Mouse (Mus musculus) bone marrow, adult 2 months (tissue): ENCODE measurements around the gene Larp1b. TPM values are rescaled to one million over a fixed set of nuclear protein-coding genes. Genes with fewer than 3 reads are reported as not detected.

Experiments
- H3K27ac ChIP-seq: fragments of 200-500 bp; 2 replicates; pipeline ENCODE4 v1.5.1; 2012; ENCODE audit warnings: low read depth, mild to moderate bottlenecking, control low read depth, inconsistent platforms, low read length; ENCODE audit not compliant: control insufficient read depth, poor library complexity, insufficient read depth
- H3K4me1 ChIP-seq: fragments of 200-500 bp; 2 replicates; pipeline ENCODE4 v1.6.1; 2011; ENCODE audit warnings: low read length; ENCODE audit not compliant: control insufficient read depth, insufficient read depth
- H3K4me3 ChIP-seq: fragments of 200-500 bp; replicated peaks from 2 replicates; pipeline ENCODE3; 2011; ENCODE audit warnings: mild to moderate bottlenecking, low read depth, low read length, control low read depth; ENCODE audit not compliant: control insufficient read depth
- CTCF ChIP-seq: fragments of 200-500 bp; IDR thresholded peaks from 2 replicates; pipeline ENCODE4 v1.5.1; 2011; ENCODE audit warnings: low read length, control low read depth; ENCODE audit not compliant: control insufficient read depth, insufficient read depth
- POLR2A ChIP-seq: fragments of 200-500 bp; IDR thresholded peaks from 2 replicates; pipeline ENCODE4 v1.6.1; 2011; ENCODE audit warnings: low read depth, mild to moderate bottlenecking, control low read depth, low read length, borderline replicate concordance; ENCODE audit not compliant: control insufficient read depth
- WGBS: fragments of 180-500 bp; shearing (Covaris S2); methylation state at CpG from one replicate; pipeline ENCODE4 v1.1.7; 2018; 5-methylcytosine and 5-hydroxymethylcytosine counted together
- polyA plus RNA-seq: library from polyadenylated mRNA; stranded (reverse); fragments of >200 nt; gene quantifications from 2 replicates; pipeline ENCODE4 v1.2.4, GENCODE M21; 2011; ENCODE audit warnings: low replicate concordance; ENCODE audit not compliant: missing spikeins, insufficient read depth, insufficient read length

Larp1b gene
- polyA plus RNA-seq, 1 experiment, result 28.6 TPM

- TF ChIP-seq CTCF (no peak), POLR2A (no peak)
- H3K4me3 ChIP-seq, result no peak overlapping the region
- H3K27ac ChIP-seq, result no peak overlapping the region
- no peaks in the 10 kb centered on the region; the same call in 1 of the 2 replicates for H3K4me1 ChIP-seq
These were observed 3.0 kb downstream of the Larp1b start for GRCm38 (mm10) chr3:40952606-40953005.

- H3K4me3 ChIP-seq, result no peak overlapping the region
- TF ChIP-seq CTCF (no peak), POLR2A (no peak)
- H3K27ac ChIP-seq, result no peak overlapping the region
- H3K4me1 ChIP-seq, result no peaks in the 10 kb centered on the region; the same call in 1 of the 2 replicates
- 46% methylated on average over 1 of the region's 1 CpGs for WGBS
These were observed 5.2 kb downstream of the Larp1b start for GRCm38 (mm10) chr3:40954792-40955191.

DNA sequence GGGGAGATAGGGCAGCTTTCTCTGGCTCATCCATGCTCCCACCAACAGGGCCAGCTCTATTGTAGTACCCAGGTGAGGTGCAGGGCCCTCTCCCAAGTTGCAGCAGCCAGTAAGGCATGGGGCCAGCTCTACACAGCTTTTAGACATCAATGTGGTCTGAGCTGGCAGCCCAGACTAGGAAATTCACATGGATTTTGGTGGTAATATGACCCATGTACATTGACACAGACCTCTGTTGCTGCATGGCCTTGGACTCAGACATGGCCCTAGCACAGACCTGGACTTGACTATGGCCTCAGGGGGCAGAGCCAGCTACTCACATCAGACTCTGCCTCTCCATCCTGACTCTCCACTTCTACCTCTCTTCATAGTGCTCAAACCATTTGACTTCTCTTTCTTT, 9.2 kb downstream of the Larp1b start:
- Histone ChIP-seq H3K4me3 (no peak overlapping the region), H3K4me1 (no peaks in the 10 kb centered on the region), H3K27ac (no peak overlapping the region)
- TF ChIP-seq CTCF (no peak), POLR2A (no peak)

- TF ChIP-seq CTCF (no peak), POLR2A (no peak)
- Histone ChIP-seq H3K4me3 (no peak overlapping the region), H3K4me1 (no peaks in the 10 kb centered on the region), H3K27ac (no peak overlapping the region)
These were observed 31.1 kb downstream of the Larp1b start for GRCm38 (mm10) chr3:40980758-40981157.

- no peak overlapping the region for H3K27ac ChIP-seq
- no peaks in the 10 kb centered on the region for H3K4me1 ChIP-seq
- TF ChIP-seq CTCF, result no peak
- TF ChIP-seq POLR2A, result no peak
- no peak overlapping the region for H3K4me3 ChIP-seq
- WGBS, result 31% methylated on average over 5 of the region's 5 CpGs
These were observed 37.9 kb downstream of the Larp1b start for GRCm38 (mm10) chr3:40987539-40987938.

DNA sequence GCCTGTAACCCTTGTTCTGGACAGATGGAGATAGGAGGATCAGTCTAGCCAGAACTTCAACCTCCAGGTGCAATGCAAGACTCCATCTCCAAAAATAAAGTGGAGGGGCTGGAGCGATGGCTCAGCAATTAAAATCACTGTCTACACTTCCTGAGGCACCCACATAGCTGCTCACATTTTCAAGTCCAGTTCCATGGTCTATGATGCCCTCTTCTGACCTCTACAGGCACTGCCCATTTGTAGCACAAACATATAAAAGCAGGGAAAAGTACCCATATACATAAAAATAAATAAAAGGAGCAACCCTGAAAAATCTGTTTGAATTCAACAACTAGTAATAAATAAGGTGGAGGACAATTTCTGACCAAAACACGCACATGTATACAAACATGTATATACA, 39.1 kb downstream of the Larp1b start:
- no peak for TF ChIP-seq CTCF
- no peak for TF ChIP-seq POLR2A
- Histone ChIP-seq H3K4me3 (no peak overlapping the region), H3K27ac (no peak overlapping the region), H3K4me1 (no peaks in the 10 kb centered on the region)
- 53% methylated on average over 2 of the region's 2 CpGs for WGBS

GRCm38 (mm10) chr3:40991541-40991940, 41.9 kb downstream of the Larp1b start:
- TF ChIP-seq POLR2A (no peak), CTCF (no peak)
- Histone ChIP-seq H3K4me3 (no peak overlapping the region), H3K4me1 (no peaks in the 10 kb centered on the region), H3K27ac (no peak overlapping the region)
- WGBS, result 86% methylated on average over 3 of the region's 3 CpGs

DNA sequence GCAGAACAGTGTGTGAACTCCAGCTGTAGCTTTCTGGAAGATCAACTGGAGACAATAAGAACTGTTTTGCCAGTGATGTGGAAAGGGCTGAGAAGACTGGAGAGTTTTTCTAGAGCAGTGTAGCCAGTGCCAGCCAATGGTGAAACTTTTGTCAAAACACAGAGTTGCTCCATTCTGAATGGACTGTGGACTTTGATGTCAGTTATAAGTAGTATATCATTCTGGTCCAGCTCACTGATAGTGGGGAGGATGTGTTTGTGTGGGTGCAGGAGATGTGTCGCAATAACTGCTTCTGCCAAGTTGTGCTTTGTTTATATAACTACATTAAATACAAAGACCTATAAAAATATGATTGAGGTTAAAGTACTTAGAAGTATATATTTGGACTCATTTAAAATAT, 45.5 kb downstream of the Larp1b start:
- no peaks in the 10 kb centered on the region for H3K4me1 ChIP-seq
- WGBS, result 53% methylated on average over 1 of the region's 1 CpGs
- TF ChIP-seq POLR2A (no peak), CTCF (no peak)
- no peak overlapping the region for H3K27ac ChIP-seq
- H3K4me3 ChIP-seq, result no peak overlapping the region

- Histone ChIP-seq H3K27ac (no peak overlapping the region), H3K4me3 (no peak overlapping the region), H3K4me1 (no peaks in the 10 kb centered on the region; the same call in 1 of the 2 replicates)
- WGBS, result 86% methylated on average over 8 of the region's 8 CpGs
- TF ChIP-seq POLR2A, result no peak
- TF ChIP-seq CTCF, result no peak
These were observed 59.7 kb downstream of the Larp1b start for GRCm38 (mm10) chr3:41009315-41009714.
